Mouse (Mus musculus): ENCODE data around the gene Bbof1. TPM values are rescaled to one million over a fixed set of nuclear protein-coding genes. Genes with fewer than 3 reads are reported as not detected.

Bbof1 gene
- polyA plus RNA-seq (2017; shearing (Covaris generic)): 0.39 TPM

DNA sequence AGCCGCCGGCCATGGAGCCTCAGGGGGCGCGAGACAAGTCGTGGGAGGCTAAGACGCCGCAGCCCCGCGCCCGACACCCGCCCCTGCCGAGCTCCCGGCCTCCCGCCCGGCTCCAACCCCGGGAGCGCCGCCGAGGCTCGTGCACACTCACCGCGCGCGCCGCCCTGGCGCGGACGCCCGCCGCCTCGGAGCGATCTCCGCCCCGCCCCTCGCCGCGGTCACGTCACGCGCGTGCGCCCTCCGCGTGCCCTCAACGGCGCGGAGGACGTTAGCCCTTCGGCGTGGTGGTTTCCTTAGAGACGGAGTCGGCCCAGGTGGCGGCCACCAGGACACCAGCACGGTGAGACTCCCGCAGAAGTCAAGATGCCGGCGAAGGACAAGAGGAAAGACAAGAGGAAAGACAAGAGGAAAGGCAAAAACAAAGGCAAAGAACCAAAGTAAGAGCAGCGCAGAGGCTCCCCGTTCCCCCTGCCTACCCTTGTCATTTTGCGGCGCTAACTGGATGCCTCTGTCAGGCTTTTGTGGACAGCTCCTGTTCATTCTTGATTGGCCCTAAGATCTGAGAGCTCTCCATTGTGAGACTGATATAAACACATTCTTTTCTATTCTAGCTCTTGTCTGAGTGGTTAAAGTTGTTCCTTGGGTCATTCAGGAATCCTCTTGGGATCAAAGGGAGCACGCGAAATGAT is at the start of gene Bbof1, which contains the start of gene Entpd5:
Gene Bbof1 (plus strand): TSS at position 253 of the 689 bp plus-strand sequence.
Gene Entpd5 (minus strand): TSS at position 211 of the 689 bp plus-strand sequence.

DNA sequence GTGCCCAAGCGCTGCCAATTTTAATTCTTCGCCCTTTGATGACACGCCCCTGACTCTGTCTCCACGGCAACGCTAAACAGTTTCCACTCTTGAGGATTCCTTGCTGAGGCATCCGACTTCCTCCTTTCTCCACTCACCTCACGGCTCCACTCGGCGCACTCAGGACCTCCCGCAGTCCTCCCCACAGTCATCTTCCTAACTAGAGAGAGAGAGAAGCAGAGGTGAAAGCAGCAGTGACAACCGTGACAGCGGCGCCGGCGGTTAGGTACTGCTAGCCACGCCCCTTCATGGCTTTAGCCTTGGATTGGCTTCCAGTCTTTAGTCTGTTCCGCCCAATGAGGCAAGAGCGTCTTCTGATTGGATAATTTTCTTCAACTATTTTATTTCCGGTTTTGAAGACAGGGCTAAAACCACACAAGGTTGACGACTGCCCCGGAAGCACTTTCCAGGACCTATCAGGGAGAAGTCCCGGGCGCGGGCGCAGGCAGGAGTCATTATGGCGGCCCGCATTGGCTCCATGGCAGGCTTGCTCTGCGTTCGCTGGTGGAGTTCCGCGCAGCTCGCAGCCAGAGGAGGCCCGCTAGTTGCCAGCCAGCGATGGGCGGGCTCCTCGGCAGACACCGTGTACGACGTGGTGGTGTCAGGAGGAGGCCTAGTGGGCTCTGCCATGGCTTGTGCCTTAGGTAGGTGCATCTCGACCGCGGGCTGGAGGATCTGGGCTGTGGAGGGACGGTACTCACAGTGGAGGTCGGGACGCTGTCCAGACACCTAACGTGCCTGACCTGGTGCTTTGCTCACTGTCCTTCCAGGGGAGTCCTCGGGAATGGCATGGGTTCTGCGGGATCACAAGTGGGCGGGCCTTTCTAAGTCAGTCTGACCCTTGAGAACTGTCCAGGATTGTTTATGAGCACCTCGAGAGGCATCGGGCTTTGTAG is 47.0 kb upstream of the Bbof1 start, which contains the start of the genes Coq6 and Fam161b:
Gene Coq6 (plus strand): TSS at position 103 of the 935 bp plus-strand sequence.
Gene Fam161b (minus strand): TSS at position 279 of the 935 bp plus-strand sequence.

DNA sequence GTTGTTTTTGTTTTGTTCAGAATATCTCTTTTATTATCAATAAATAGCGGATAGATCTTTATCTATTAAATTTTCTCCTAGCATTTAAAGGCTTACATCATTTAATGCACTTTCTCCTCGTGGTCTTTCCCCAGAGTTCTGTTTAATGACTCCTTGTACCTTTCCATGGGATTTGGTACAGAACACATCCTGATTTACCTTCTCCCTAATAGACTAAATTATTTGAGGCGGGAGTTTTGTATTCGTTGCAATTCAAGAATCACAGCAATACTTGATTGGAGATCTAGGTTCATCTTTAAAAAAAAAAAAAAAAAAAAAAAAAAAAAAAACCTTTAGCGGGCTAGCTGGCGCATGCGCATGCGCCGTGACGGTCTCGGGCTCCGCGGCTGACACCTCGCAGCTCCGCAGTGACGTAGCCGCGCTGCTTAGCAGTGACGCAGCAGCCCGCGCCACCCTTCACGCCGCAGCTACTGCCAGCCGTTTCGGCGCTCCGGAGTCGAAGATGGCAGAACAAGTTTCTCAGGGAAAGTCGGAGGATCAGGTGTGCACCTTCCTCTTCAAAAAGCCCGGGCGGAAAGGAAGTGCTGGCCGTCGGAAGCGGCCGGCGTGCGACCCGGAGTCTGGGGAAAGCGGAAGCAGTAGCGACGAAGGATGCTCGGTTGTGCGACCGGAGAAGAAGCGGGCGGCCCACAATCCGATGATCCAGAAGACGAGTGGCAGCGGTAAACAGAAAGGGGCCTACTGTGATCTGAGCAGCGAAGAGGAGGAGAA is 8.1 kb downstream of the Bbof1 start, which contains the start of gene Rnf113a2:
Gene Rnf113a2 (plus strand): TSS at position 363 of the 771 bp plus-strand sequence.

DNA sequence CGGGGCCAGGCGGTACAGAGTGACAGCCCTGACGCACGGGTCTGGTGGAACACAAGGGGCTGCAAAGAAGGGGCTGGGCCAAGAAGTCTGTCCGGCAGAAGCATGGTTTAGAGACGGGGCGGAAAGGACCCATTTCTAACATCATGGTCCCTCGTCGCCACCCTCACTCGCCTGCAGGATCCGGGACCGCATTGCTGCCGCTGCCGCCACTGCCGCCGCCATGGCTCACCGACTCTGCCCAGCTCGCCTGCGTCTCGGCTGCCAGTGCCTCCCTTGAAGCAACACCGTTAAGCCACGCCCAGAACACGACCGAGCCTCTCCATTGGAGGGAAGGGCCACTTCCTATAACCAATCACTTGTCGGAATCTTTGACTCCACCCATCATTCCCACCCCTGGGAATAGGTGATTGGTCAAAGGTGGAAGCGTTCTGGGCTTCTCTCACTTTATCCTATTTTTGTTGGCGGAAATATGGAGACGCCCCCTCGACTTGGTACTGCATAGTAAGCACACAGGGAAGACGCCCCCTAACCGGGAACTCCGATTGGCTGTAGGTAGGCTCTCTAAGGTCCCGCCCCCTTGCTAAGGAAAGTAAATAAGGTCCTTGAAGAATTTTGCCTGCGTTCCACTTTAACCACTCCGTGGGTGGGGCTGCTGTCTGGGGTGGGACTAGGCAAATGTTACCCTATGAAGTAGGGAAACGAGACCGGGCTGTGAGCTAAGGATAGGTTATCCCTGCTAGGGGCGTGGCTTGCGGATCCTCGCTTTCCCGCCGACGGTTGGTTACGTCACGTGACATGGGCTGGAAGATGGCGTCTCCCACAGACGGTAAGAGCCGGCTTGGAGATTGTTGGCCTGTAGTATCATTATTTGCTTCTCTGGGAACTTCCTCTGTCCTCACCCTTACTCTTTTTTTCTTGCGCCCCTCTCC is 42.1 kb downstream of the Bbof1 start, which contains the start of the genes Aldh6a1 and Lin52:
Gene Aldh6a1 (minus strand): TSS at position 287 of the 929 bp plus-strand sequence.
Gene Lin52 (plus strand): TSS at position 705 of the 929 bp plus-strand sequence.

Other genes with a start within 250 kb of the Bbof1 start
- gene Elmsan1, start 190.2 kb upstream of the Bbof1 start, polyA plus RNA-seq (2017; shearing (Covaris generic)): 28.9 TPM
- gene Ptgr2, start 123.8 kb upstream of the Bbof1 start, polyA plus RNA-seq (2017; shearing (Covaris generic)): 38.0 TPM
- 71.4 TPM for gene Zfp410, start 92.2 kb upstream of the Bbof1 start, polyA plus RNA-seq (2017; shearing (Covaris generic))
- gene Coq6, start 47.4 kb upstream of the Bbof1 start, polyA plus RNA-seq (2017; shearing (Covaris generic)): 31.9 TPM
- gene Fam161b, start 47.2 kb upstream of the Bbof1 start, polyA plus RNA-seq (2017; shearing (Covaris generic)): 1.1 TPM
- 49.5 TPM for gene Entpd5, start within 50 bp of the Bbof1 start, polyA plus RNA-seq (2017; shearing (Covaris generic))
- 29.7 TPM for gene Rnf113a2, start 8.1 kb downstream of the Bbof1 start, polyA plus RNA-seq (2017; shearing (Covaris generic))
- gene Aldh6a1, start 41.9 kb downstream of the Bbof1 start, polyA plus RNA-seq (2017; shearing (Covaris generic)): 17.3 TPM
- 23.3 TPM for gene Lin52, start 42.4 kb downstream of the Bbof1 start, polyA plus RNA-seq (2017; shearing (Covaris generic))
- not detected for gene Vsx2, start 160.7 kb downstream of the Bbof1 start, polyA plus RNA-seq (2017; shearing (Covaris generic))
- 26.2 TPM for gene Abcd4, start 208.3 kb downstream of the Bbof1 start, polyA plus RNA-seq (2017; shearing (Covaris generic))
- gene Vrtn, start 231.9 kb downstream of the Bbof1 start, polyA plus RNA-seq (2017; shearing (Covaris generic)): not detected

All from activated CD4-positive, CD25-positive, alpha-beta regulatory T cell, adult 9 weeks (primary cell).